Mouse (Mus musculus) neural tube, embryonic 11.5 days (tissue): ENCODE data around the gene Slc47a1. TPM values are rescaled to one million over a fixed set of nuclear protein-coding genes. Genes with fewer than 3 reads are reported as not detected.

Experiments
- ATAC-seq: fragments of 200-750 bp; cut with Nextera tagmentation; 2 replicates; pipeline ENCODE4 v1.8.0; 2017; ENCODE audit warnings: moderate number of reproducible peaks, mild to moderate bottlenecking, moderate TSS enrichment, moderate library complexity; ENCODE audit not compliant: insufficient read depth, low FRiP score, low TSS enrichment
- DNase-seq: peaks from one replicate; pipeline ENCODE4 v3.0.0-alpha.2; 2015; ENCODE audit warnings: low spot score
- H3K27ac ChIP-seq: fragments of 300-500 bp; sonication (generic); 2 replicates; pipeline ENCODE4 v1.5.1; 2014; ENCODE audit warnings: low read depth, mild to moderate bottlenecking, low read length
- H3K27me3 ChIP-seq: fragments of 300-500 bp; sonication (generic); 2 replicates; pipeline ENCODE4 v1.6.1; 2014; ENCODE audit warnings: mild to moderate bottlenecking, low read length, mixed read lengths; ENCODE audit not compliant: control insufficient read depth, insufficient read depth
- H3K36me3 ChIP-seq: fragments of 300-500 bp; sonication (generic); 2 replicates; pipeline ENCODE4 v1.6.1; 2014; ENCODE audit warnings: mild to moderate bottlenecking, low read length, moderate library complexity, mixed read lengths; ENCODE audit not compliant: control insufficient read depth, insufficient read depth
- H3K4me1 ChIP-seq: fragments of 300-500 bp; sonication (generic); 2 replicates; pipeline ENCODE4 v1.6.1; 2014; ENCODE audit warnings: low read length, mixed read lengths; ENCODE audit not compliant: control insufficient read depth, insufficient read depth
- H3K4me2 ChIP-seq: fragments of 300-500 bp; sonication (generic); 2 replicates; pipeline ENCODE4 v1.6.1; 2014; ENCODE audit warnings: low read depth, mild to moderate bottlenecking, moderate library complexity
- H3K4me3 ChIP-seq: fragments of 300-500 bp; sonication (generic); 2 replicates; pipeline ENCODE4 v1.5.1; 2014; ENCODE audit warnings: low read depth, low read length
- H3K9ac ChIP-seq: fragments of 300-500 bp; sonication (generic); 2 replicates; pipeline ENCODE4 v1.6.1; 2014; ENCODE audit warnings: mild to moderate bottlenecking, low read length
- H3K9me3 ChIP-seq: fragments of 300-500 bp; sonication (generic); 2 replicates; pipeline ENCODE4 v1.6.1; 2016; ENCODE audit warnings: low read length; ENCODE audit not compliant: control insufficient read depth
- WGBS: fragments of 180-500 bp; shearing (Covaris S2); extraction: QIAGEN DNeasy Blood & Tissue Kit; methylation state at CpG from one replicate; pipeline ENCODE4 v1.1.7; 2014; 5-methylcytosine and 5-hydroxymethylcytosine counted together
- polyA plus RNA-seq: library from polyadenylated mRNA; unstranded; fragments of >200 nt; fragmentation: Nextera tagmentation; extraction: Ambion mirVana; gene quantifications from 2 replicates; pipeline ENCODE4 v1.2.1, GENCODE M21; 2014

Gene Slc47a1
- polyA plus RNA-seq, 1 experiment from 2014 or later: 0.08 TPM

DNA sequence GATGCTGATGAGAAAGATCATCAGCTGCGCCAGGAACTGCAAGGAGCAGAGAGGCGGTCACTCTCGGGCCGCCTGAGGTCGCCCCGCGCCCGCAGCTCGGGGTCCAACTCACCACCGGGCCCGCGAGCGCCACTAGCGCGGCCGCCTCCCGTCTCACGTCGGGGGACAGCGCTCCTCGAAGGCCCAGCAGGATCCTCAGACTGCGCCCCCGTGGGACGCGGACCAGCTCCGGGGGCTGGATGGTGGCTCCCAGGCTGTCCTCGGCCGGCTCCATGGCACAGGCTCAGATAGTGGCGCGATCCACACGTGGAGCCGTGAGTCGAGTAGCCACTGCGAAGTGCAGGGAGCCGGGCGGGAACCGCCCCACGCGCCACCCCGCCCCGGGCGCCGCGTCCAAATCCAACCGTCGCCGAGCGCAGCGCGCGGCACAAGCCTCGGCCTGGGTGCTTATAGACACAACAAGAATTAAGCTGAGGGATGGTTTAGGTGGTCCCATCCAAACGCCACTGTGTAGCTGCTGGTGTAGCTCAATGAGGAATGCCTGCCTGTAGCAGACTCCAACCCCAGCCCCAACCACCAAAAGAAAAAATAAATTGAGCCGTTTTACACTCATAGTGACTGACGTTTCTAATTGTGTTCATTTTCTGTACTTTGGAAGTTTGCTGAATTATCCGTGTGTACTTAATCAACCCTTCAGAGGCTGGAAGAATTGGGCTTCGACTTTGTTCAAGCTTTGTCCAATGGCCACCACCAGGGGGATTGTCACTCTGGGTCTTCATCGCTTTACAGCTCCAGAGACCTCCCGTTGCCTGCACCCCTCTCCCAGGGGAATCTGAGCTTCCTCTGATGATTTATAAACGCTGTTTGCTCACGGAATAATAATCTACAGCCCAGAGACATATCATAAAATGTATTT, 35.4 kb downstream of the Slc47a1 start, which contains the start of gene Slc47a2:
TSS of gene Slc47a2 (minus strand) at position 356 of the 916 bp plus-strand sequence.
- Histone ChIP-seq H3K4me1 (peaks cover 3% of the 10 kb centered on the region; the same call in 1 of the 2 replicates), H3K9ac (peak within 1 kb of the TSS; percentile 14), H3K4me2 (peak within 1 kb of the TSS; percentile 54), H3K27ac (no peak within 1 kb of the TSS), H3K27me3 (peaks cover 12% of the 10 kb centered on the region), H3K9me3 (no peaks in the 10 kb centered on the region), H3K4me3 (peak within 1 kb of the TSS; percentile 33), H3K36me3 (no peaks in the 10 kb centered on the region)
- 4% methylated on average over 61 of the region's 61 CpGs for WGBS
- ATAC-seq (no peak), DNase-seq (peak; percentile 35)

GRCm38 (mm10) chr11:61341971-61342370, 36.2 kb downstream of the Slc47a1 start:
- Histone ChIP-seq H3K9ac (no peak overlapping the region), H3K27ac (no peak overlapping the region), H3K27me3 (peaks cover 12% of the 10 kb centered on the region), H3K4me2 (peak overlapping the region; percentile 54), H3K9me3 (no peaks in the 10 kb centered on the region), H3K4me1 (peaks cover 3% of the 10 kb centered on the region; the same call in 1 of the 2 replicates), H3K36me3 (no peaks in the 10 kb centered on the region), H3K4me3 (peak overlapping the region; percentile 33)
- DNase-seq (peak; percentile 17), ATAC-seq (no peak)
- 12% methylated on average over 10 of the region's 10 CpGs for WGBS

DNA sequence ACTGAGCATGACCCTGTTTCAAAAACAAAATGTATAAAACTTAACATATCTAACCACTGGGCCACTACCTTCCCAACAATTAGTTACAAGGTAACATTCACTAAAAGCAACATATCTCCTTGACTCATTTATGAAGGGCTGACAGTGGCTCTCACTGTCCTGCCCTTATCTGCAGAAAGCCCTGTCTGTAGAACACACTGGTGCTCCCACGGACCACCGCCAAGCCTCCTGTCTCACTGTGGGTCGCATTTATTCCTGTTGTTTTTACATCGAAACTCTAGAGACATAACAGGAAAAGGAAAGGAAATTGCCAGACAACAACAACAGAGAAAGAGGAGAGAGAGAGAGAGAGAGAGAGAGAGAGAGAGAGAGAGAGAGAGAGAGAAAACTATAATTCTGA, 36.9 kb downstream of the Slc47a1 start:
- H3K36me3 ChIP-seq: no peaks in the 10 kb centered on the region

DNA sequence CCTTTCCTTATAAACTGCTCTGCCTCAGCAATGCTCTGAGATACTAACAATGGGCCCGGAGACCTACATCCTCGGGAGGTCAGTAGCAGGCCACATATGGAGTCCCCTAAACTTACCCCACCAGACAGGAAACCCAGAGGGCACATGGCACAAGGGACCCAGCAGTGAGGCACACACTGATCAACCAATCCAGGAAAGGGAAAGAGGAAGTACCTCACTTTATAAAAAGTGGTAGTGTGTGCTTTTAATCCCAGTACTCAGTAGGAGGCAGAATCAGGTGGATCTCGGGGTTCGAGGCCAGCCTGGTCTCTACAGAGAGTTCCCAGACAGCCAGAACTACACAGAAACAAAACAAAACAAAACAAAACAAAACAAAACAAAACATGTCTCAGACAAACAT, 37.8 kb downstream of the Slc47a1 start:
- no peak overlapping the region for H3K4me3 ChIP-seq
- H3K4me1 ChIP-seq: peaks cover 3% of the 10 kb centered on the region; the same call in 1 of the 2 replicates
- no peaks in the 10 kb centered on the region for H3K36me3 ChIP-seq
- H3K9ac ChIP-seq: no peak overlapping the region
- ATAC-seq: no peak
- no peak overlapping the region for H3K27ac ChIP-seq
- peaks cover 12% of the 10 kb centered on the region for H3K27me3 ChIP-seq
- H3K9me3 ChIP-seq: no peaks in the 10 kb centered on the region
- no peak for DNase-seq
- H3K4me2 ChIP-seq: no peak overlapping the region
- 87% methylated on average over 4 of the region's 4 CpGs for WGBS

More for the DNA sequence above, 36.9 kb downstream of the Slc47a1 start:
- no peaks in the 10 kb centered on the region for H3K9me3 ChIP-seq
- H3K4me2 ChIP-seq: no peak overlapping the region
- H3K4me1 ChIP-seq: peaks cover 3% of the 10 kb centered on the region; the same call in 1 of the 2 replicates
- no peak for DNase-seq
- no peak overlapping the region for H3K9ac ChIP-seq
- no peak overlapping the region for H3K4me3 ChIP-seq
- 82% methylated on average over 4 of the region's 4 CpGs for whole genome bisulfite sequencing
- no peak for ATAC-seq
- no peak overlapping the region for H3K27ac ChIP-seq
- H3K27me3 ChIP-seq: peaks cover 12% of the 10 kb centered on the region

GRCm38 (mm10) chr11:61337586-61337985, 40.6 kb downstream of the Slc47a1 start:
- H3K9me3 ChIP-seq: no peaks in the 10 kb centered on the region
- peaks cover 2% of the 10 kb centered on the region; the same call in 1 of the 2 replicates for H3K4me1 ChIP-seq
- H3K27me3 ChIP-seq: peaks cover 9% of the 10 kb centered on the region
- no peak overlapping the region for H3K4me3 ChIP-seq
- no peaks in the 10 kb centered on the region for H3K36me3 ChIP-seq
- ATAC-seq (no peak), DNase-seq (no peak)
- H3K9ac ChIP-seq: no peak overlapping the region
- no peak overlapping the region for H3K4me2 ChIP-seq
- H3K27ac ChIP-seq: no peak overlapping the region
- WGBS: 82% methylated on average over 10 of the region's 10 CpGs

GRCm38 (mm10) chr11:61320904-61321687, 57.0 kb downstream of the Slc47a1 start:
- ATAC-seq: no peak
- no peak overlapping the region for H3K4me3 ChIP-seq
- no peaks in the 10 kb centered on the region for H3K9me3 ChIP-seq

DNA sequence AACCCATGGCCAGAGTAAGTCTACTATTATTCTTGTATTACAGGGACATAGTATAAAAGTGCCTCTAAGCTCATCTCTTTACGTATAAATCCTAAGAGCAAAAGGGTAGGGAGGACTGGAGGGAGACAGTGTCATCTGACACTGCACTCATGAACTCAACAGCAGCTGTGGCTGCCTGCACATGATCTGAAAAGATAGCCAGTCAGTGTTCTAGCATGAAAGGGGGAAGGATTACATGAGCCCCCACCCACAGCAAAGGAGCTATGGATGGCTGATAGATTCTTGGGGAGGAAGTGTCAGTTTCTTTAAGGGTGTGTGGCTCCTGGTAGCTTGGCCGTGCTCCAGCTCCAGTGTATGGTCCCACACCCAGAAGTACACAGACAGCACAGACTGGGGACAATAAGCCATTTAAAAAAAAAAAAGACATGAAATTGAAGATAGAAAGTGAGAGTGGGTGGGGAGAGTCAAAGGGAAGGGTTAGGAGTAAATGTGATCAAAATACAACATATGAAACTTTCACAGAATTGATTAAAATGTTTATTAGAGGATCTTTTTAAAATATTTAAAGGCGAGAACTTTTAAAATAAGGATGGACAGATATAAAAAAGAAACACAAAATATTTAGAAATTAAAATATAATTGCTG, 58.1 kb downstream of the Slc47a1 start:
- Histone ChIP-seq H3K36me3 (no peaks in the 10 kb centered on the region), H3K4me1 (no peaks in the 10 kb centered on the region), H3K27me3 (no peaks in the 10 kb centered on the region), H3K4me2 (no peak overlapping the region), H3K9me3 (no peaks in the 10 kb centered on the region), H3K9ac (no peak overlapping the region), H3K27ac (no peak overlapping the region), H3K4me3 (no peak overlapping the region)
- DNase-seq (no peak), ATAC-seq (no peak)
- 81% methylated on average over 3 of the region's 3 CpGs for WGBS

More at GRCm38 (mm10) chr11:61320904-61321687, 57.0 kb downstream of the Slc47a1 start:
- H3K27me3 ChIP-seq: no peaks in the 10 kb centered on the region
- no peak for DNase-seq
- H3K9ac ChIP-seq: no peak overlapping the region
- H3K36me3 ChIP-seq: no peaks in the 10 kb centered on the region
- H3K27ac ChIP-seq: no peak overlapping the region
- WGBS: 79% methylated on average over 10 of the region's 10 CpGs
- H3K4me1 ChIP-seq: no peaks in the 10 kb centered on the region
- no peak overlapping the region for H3K4me2 ChIP-seq

DNA sequence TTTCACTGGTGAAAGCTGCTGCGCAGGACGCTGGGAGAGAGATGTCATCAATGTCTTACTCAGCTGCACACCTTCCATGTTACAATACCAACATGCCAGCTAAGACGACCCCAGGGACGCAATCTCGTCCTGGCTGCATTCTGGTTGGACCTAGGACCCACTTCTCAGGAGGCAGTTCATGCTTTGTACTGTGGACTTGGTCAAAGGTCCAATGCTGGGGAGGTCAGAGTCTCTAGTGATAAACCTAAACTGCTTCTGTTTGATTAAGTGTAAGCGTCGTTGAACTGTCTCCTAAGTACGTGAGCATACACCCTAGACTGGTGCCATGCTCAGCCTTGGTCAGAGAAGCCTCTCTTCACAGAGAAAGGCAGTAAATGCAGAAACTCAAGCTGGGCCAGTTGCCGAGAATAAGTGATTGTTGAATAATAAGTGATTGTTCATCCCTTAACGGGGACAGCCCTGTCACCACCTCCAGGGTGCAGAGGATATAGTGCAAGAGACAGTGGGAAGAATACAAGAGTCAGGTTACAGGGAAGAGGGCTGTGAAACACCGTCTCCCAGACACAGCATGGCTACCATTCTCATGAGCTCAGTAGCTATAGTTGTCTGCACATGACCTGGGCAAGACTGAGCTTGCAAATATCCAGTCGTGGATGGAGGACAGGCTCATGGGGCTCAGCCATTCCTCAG, 58.8 kb downstream of the Slc47a1 start:
- Histone ChIP-seq H3K9ac (no peak overlapping the region), H3K27me3 (no peaks in the 10 kb centered on the region), H3K36me3 (no peaks in the 10 kb centered on the region), H3K4me3 (no peak overlapping the region), H3K4me2 (no peak overlapping the region), H3K9me3 (no peaks in the 10 kb centered on the region), H3K4me1 (no peaks in the 10 kb centered on the region), H3K27ac (no peak overlapping the region)
- DNase-seq (no peak), ATAC-seq (no peak)
- WGBS: 57% methylated on average over 12 of the region's 12 CpGs
